In the genomic region with DNA sequence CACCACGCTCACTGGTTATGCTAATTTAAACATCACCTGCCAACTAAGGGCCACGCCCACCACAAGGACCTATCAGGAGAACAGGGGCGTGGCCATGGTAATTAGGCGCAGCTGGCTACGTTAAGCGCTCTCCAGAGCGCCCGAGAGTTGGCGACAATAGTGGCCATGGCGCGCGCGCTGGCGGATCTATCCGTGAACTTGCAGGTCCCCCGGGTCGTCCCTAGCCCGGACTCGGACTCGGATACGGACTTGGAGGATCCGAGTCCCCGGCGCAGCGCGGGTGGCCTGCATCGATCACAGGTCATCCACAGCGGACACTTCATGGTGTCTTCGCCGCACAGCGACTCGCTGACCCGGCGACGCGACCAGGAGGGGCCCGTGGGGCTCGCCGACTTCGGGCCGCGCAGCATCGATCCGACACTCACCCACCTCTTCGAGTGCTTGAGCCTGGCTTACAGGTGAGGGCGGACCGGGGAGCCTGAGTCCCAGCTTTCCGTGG, we compare ENCODE assay signal across 8 mouse cellular contexts. TPM values are rescaled to one million over a fixed set of nuclear protein-coding genes. Genes with fewer than 3 reads are reported as not detected.
A peak's percentile ranks its signal among the peaks of the same experiment; 100 is the strongest.
DNase-seq lines count a peak whose midpoint lies in the region; ATAC-seq and TF ChIP-seq lines count a peak whose summit lies in the region.

No protein-coding gene starts in this region.

- H3K27me3 ChIP-seq in hindbrain, postnatal 0 days (ENCODE audit: insufficient read depth, low read length), result peaks cover 30% of the 10 kb centered on the region

- H3K4me3 ChIP-seq in hindbrain, postnatal 0 days (ENCODE audit: low read length), result peak overlapping the region; percentile 46

- no peak for TF ChIP-seq CTCF in hindbrain, postnatal 0 days (IDR thresholded peaks at IDR 0.05; ENCODE audit: low read depth)

- ATAC-seq in hindbrain, postnatal 0 days, result peak; percentile 91

- intact Hi-C loops in gastrocnemius, postnatal 14 days (cut with DNase I; ENCODE audit: low total_unique reads), result no loop called here

- peak overlapping the region; percentile 87 for H3K4me2 ChIP-seq in hindbrain, postnatal 0 days (ENCODE audit: low read depth, low read length)

- H3K27ac ChIP-seq in hindbrain, postnatal 0 days, result no peak overlapping the region

- no peaks in the 10 kb centered on the region for H3K9me3 ChIP-seq in hindbrain, postnatal 0 days (ENCODE audit: low read length)

- H3K9ac ChIP-seq in hindbrain, postnatal 0 days (replicated peaks; ENCODE audit: low read length), result peak overlapping the region; percentile 35; the same call in 1 of the 2 replicates

- under 1% methylated on average over 48 of the region's 48 CpGs for WGBS in hindbrain, postnatal 0 days

- DNase-seq in adrenal gland, adult 2 months, result peak; percentile 93
- DNase-seq in embryo, embryonic 10.5 days (ENCODE audit: low spot score), result peak; percentile 97
- peak; percentile 85 for DNase-seq in gastrocnemius, postnatal 14 days
- DNase-seq in hindbrain, postnatal 0 days (ENCODE audit: low spot score), result peak; percentile 92
- peak; percentile 41 to 44 for DNase-seq in left cerebral cortex, adult 18-20 months (ENCODE audit: low spot score in 2 of 2)
- peak; percentile 84 to 88 for DNase-seq in lung, postnatal 4 days
- DNase-seq in right cerebral cortex, adult 18-20 months, result peak; percentile 64
- peak; percentile 55 for DNase-seq in urinary bladder, adult 2 months (ENCODE audit: low spot score)

- H3K4me1 ChIP-seq in hindbrain, postnatal 0 days (ENCODE audit: insufficient read depth, low read length), result 0 out of 2 replicates have a peak, but pooled peaks cover 5% of the 10 kb centered on the region

- H3K36me3 ChIP-seq in hindbrain, postnatal 0 days (ENCODE audit: insufficient read depth, low read length), result no peaks in the 10 kb centered on the region

RNA-seq across cellular contexts. Expression of gene Mlxipl, which starts 17.1 kb away (rescaled TPM):
- total RNA-seq in adrenal gland, adult 2 months (2021), result 10 to 100 TPM; 49.2 to 91.7 TPM
- polyA plus RNA-seq in adrenal gland, adult 2 months (2012; rRNA removed), result 127 and 165 TPM in 2 replicates
- 10 to 100 TPM; 37.5 to 40.6 TPM for total RNA-seq in gastrocnemius, postnatal 14 days (2021)
- total RNA-seq in hindbrain, postnatal 0 days (2014; rRNA removed), result 0.58 and 2.3 TPM in 2 replicates
- polyA plus RNA-seq in hindbrain, postnatal 0 days (2015; fragmentation: Nextera tagmentation; extraction: Ambion mirVana), result 0.86 and 1.4 TPM in 2 replicates
- 1 to 10 TPM; 3.2 to 4.4 TPM for total RNA-seq in left cerebral cortex, adult 18-20 months (2021)
- 1.9 and 2.5 TPM in 2 replicates for polyA plus RNA-seq in urinary bladder, adult 2 months (2012; rRNA removed)

RNA-seq across cellular contexts. Expression of gene Vps37d, which starts 28.7 kb away (rescaled TPM):
- total RNA-seq in adrenal gland, adult 2 months (2021), result 1 to 10 TPM; 1.4 to 4.5 TPM
- 7.4 and 9.7 TPM in 2 replicates for polyA plus RNA-seq in adrenal gland, adult 2 months (2012; rRNA removed)
- 1 to 10 TPM in 1 of 2 experiments, under 1 TPM in 1; 0.84 to 1.7 TPM for total RNA-seq in gastrocnemius, postnatal 14 days (2021)
- 97.1 and 100 TPM in 2 replicates for total RNA-seq in hindbrain, postnatal 0 days (2014; rRNA removed)
- 28.6 and 30.0 TPM in 2 replicates for polyA plus RNA-seq in hindbrain, postnatal 0 days (2015; fragmentation: Nextera tagmentation; extraction: Ambion mirVana)
- 10 to 100 TPM; 30.8 to 32.9 TPM for total RNA-seq in left cerebral cortex, adult 18-20 months (2021)
- polyA plus RNA-seq in urinary bladder, adult 2 months (2012; rRNA removed), result 4.0 and 4.4 TPM in 2 replicates

RNA-seq across cellular contexts. Expression of gene Bud23, which starts 42.0 kb away (rescaled TPM):
- 10 to 100 TPM; 46.3 to 62.4 TPM for total RNA-seq in adrenal gland, adult 2 months (2021)
- polyA plus RNA-seq in adrenal gland, adult 2 months (2012; rRNA removed), result 62.8 and 65.6 TPM in 2 replicates
- 10 to 100 TPM; 24.7 to 33.0 TPM for total RNA-seq in gastrocnemius, postnatal 14 days (2021)
- total RNA-seq in hindbrain, postnatal 0 days (2014; rRNA removed), result 44.8 and 52.2 TPM in 2 replicates
- 64.5 TPM in 2 replicates for polyA plus RNA-seq in hindbrain, postnatal 0 days (2015; fragmentation: Nextera tagmentation; extraction: Ambion mirVana)
- total RNA-seq in left cerebral cortex, adult 18-20 months (2021), result 10 to 100 TPM; 43.9 to 54.1 TPM
- polyA plus RNA-seq in urinary bladder, adult 2 months (2012; rRNA removed), result 51.2 and 54.6 TPM in 2 replicates

RNA-seq across cellular contexts. Expression of gene Tbl2, which starts 42.6 kb away (rescaled TPM):
- 10 to 100 TPM; 22.7 to 35.9 TPM for total RNA-seq in adrenal gland, adult 2 months (2021)
- 8.7 and 9.2 TPM in 2 replicates for polyA plus RNA-seq in adrenal gland, adult 2 months (2012; rRNA removed)
- 10 to 100 TPM; 11.9 to 13.3 TPM for total RNA-seq in gastrocnemius, postnatal 14 days (2021)
- 36.9 and 43.7 TPM in 2 replicates for total RNA-seq in hindbrain, postnatal 0 days (2014; rRNA removed)
- 10.7 and 12.3 TPM in 2 replicates for polyA plus RNA-seq in hindbrain, postnatal 0 days (2015; fragmentation: Nextera tagmentation; extraction: Ambion mirVana)
- 10 to 100 TPM; 24.9 to 26.9 TPM for total RNA-seq in left cerebral cortex, adult 18-20 months (2021)
- polyA plus RNA-seq in urinary bladder, adult 2 months (2012; rRNA removed), result 7.2 and 9.7 TPM in 2 replicates

RNA-seq across cellular contexts. Expression of gene Dnajc30, which starts 42.8 kb away (rescaled TPM):
- total RNA-seq in adrenal gland, adult 2 months (2021), result 10 to 100 TPM; 30.7 to 43.3 TPM
- polyA plus RNA-seq in adrenal gland, adult 2 months (2012; rRNA removed), result 85.4 and 105 TPM in 2 replicates
- total RNA-seq in gastrocnemius, postnatal 14 days (2021), result 10 to 100 TPM; 24.0 to 25.8 TPM
- total RNA-seq in hindbrain, postnatal 0 days (2014; rRNA removed), result 14.7 and 19.6 TPM in 2 replicates
- 43.4 and 45.3 TPM in 2 replicates for polyA plus RNA-seq in hindbrain, postnatal 0 days (2015; fragmentation: Nextera tagmentation; extraction: Ambion mirVana)
- 10 to 100 TPM; 40.6 to 44.5 TPM for total RNA-seq in left cerebral cortex, adult 18-20 months (2021)
- polyA plus RNA-seq in urinary bladder, adult 2 months (2012; rRNA removed), result 25.3 and 28.1 TPM in 2 replicates

Comparison
In these comparisons a context has a peak if more than half of its experiments do, and no peak if none do; other contexts are left out.
1. DNase-seq: peak in every context shown above with its lines; median percentile 97 in embryo, embryonic 10.5 days; 93 in adrenal gland, adult 2 months; 92 in hindbrain, postnatal 0 days; 86 in lung, postnatal 4 days; 85 in gastrocnemius, postnatal 14 days; 64 in right cerebral cortex, adult 18-20 months; 55 in urinary bladder, adult 2 months; 42 in left cerebral cortex, adult 18-20 months.
2. RNA of gene Mlxipl, which starts 17.1 kb away (total RNA-seq): 49.2 to 91.7 TPM in adrenal gland, adult 2 months and 37.5 to 40.6 TPM in gastrocnemius, postnatal 14 days; 3.2 to 4.4 TPM in left cerebral cortex, adult 18-20 months and 0.58 to 2.3 TPM in hindbrain, postnatal 0 days; every median in the first group is over 4 times any median in the second.
3. RNA of gene Vps37d, which starts 28.7 kb away (total RNA-seq): 97.1 to 100 TPM in hindbrain, postnatal 0 days and 30.8 to 32.9 TPM in left cerebral cortex, adult 18-20 months; 1.4 to 4.5 TPM in adrenal gland, adult 2 months and 0.84 to 1.7 TPM in gastrocnemius, postnatal 14 days; every median in the first group is over 4 times any median in the second.